Mouse (Mus musculus) hindbrain, embryonic 15.5 days (tissue): Measurements from ENCODE around the gene Pycard. TPM values are rescaled to one million over a fixed set of nuclear protein-coding genes. Genes with fewer than 3 reads are reported as not detected.
"Not testable (repeated sequence)": the region's sequence is repeated elsewhere in the genome, so short reads cannot be mapped to it uniquely, and the experiment has no call there.

Source experiments
- ATAC-seq: fragments of 200-750 bp; cut with Nextera tagmentation; 2 replicates; pipeline ENCODE4 v1.8.0; 2017; ENCODE audit warnings: low read depth, moderate number of reproducible peaks, moderate TSS enrichment; ENCODE audit not compliant: low FRiP score
- H3K27ac ChIP-seq: fragments of 300-500 bp; sonication (generic); replicated peaks from 2 replicates; pipeline ENCODE4 v1.5.1; 2015; ENCODE audit warnings: mild to moderate bottlenecking, inconsistent platforms
- H3K27me3 ChIP-seq: fragments of 300-500 bp; sonication (generic); 2 replicates; pipeline ENCODE4 v1.6.1; 2015; ENCODE audit warnings: control low read depth, inconsistent platforms
- H3K36me3 ChIP-seq: fragments of 300-500 bp; sonication (generic); 2 replicates; pipeline ENCODE4 v1.6.1; 2015; ENCODE audit warnings: control low read depth, inconsistent platforms
- H3K4me1 ChIP-seq: fragments of 300-500 bp; sonication (generic); replicated peaks from 2 replicates; pipeline ENCODE4 v1.6.1; 2015; ENCODE audit warnings: control low read depth, inconsistent platforms
- H3K4me2 ChIP-seq: fragments of 300-500 bp; sonication (generic); 2 replicates; pipeline ENCODE4 v1.6.1; 2015; ENCODE audit warnings: moderate library complexity, mild to moderate bottlenecking, inconsistent platforms
- H3K4me3 ChIP-seq: fragments of 300-500 bp; sonication (generic); 2 replicates; pipeline ENCODE4 v1.5.1; 2015; ENCODE audit warnings: mild to moderate bottlenecking, inconsistent platforms
- H3K9ac ChIP-seq: fragments of 300-500 bp; sonication (generic); 2 replicates; pipeline ENCODE4 v1.6.1; 2015; ENCODE audit warnings: inconsistent platforms
- H3K9me3 ChIP-seq: fragments of 300-500 bp; sonication (generic); 2 replicates; pipeline ENCODE4 v1.6.1; 2016; ENCODE audit warnings: control low read depth, inconsistent platforms
- WGBS: fragments of 180-500 bp; shearing (Covaris S2); methylation state at CpG from one replicate; pipeline ENCODE4 v1.1.7; 2015; 5-methylcytosine and 5-hydroxymethylcytosine counted together
- polyA plus RNA-seq: library from polyadenylated mRNA; unstranded; fragments of >200 nt; fragmentation: Nextera tagmentation; extraction: Ambion mirVana; gene quantifications from 2 replicates; pipeline ENCODE4 v1.2.1, GENCODE M21; 2015

The Pycard gene
- polyA plus RNA-seq, 1 experiment from 2014 or later = 6.7 TPM

GRCm38 (mm10) chr7:128018275-128018674 is 24.6 kb upstream of the Pycard start:
- Histone ChIP-seq H3K36me3 (no peaks in the 10 kb centered on the region), H3K4me1 (no peaks in the 10 kb centered on the region), H3K4me3 (no peak overlapping the region), H3K9me3 (no peaks in the 10 kb centered on the region), H3K27me3 (no peaks in the 10 kb centered on the region), H3K4me2 (no peak overlapping the region), H3K27ac (no peak overlapping the region), H3K9ac (no peak overlapping the region)
- ATAC-seq = no peak
- WGBS = 89% methylated on average over 3 of the region's 3 CpGs

DNA sequence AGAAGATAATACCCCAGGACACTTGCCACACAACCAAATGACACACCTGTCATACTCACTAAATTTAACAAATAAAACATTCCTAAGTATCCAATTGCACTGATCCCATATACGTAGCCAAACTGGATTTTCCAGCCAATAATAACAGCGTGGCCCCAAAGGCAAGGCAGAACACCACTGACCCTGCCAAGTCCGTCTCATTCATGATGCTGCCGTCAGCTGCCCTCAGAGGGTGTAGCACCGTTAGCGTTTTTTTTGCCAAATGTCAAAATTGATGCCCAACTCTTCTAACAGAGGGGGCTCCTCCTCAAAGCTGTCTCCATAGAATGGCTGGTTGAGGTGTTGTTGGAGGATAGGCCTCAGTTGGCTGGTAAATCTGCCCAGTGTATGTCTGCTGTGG is 23.0 kb upstream of the Pycard start:
- 91% methylated on average over 6 of the region's 6 CpGs for WGBS
- H3K27me3 ChIP-seq = no peaks in the 10 kb centered on the region
- no peak for ATAC-seq
- no peak overlapping the region for H3K4me2 ChIP-seq
- no peaks in the 10 kb centered on the region for H3K9me3 ChIP-seq
- no peaks in the 10 kb centered on the region for H3K36me3 ChIP-seq
- no peak overlapping the region for H3K27ac ChIP-seq
- no peak overlapping the region for H3K4me3 ChIP-seq
- no peaks in the 10 kb centered on the region for H3K4me1 ChIP-seq
- no peak overlapping the region for H3K9ac ChIP-seq

DNA sequence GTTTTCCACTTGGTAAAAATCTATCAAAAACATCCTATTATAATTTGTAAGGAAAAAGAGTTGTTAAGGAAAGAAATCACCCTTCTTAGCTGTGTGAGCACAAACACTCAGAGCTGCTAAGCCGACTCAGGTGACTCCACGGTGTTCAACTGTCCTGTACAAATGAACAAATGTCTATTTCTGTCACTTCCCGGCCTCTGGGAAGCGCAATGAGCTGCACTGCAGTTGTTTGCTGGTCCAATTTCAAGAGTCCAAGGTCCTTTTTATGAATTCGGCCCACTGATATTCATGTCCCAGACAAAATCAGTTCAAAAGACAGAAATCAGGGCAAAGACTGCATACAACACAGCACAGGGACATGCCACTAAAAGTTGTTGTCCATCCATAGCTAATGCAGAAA is 22.5 kb upstream of the Pycard start:
- not testable (repeated sequence) for H3K4me3 ChIP-seq, H3K4me1 ChIP-seq, H3K9ac ChIP-seq, H3K4me2 ChIP-seq, H3K36me3 ChIP-seq, H3K9me3 ChIP-seq, H3K27ac ChIP-seq, H3K27me3 ChIP-seq, ATAC-seq
- 91% methylated on average over 5 of the region's 5 CpGs for WGBS

- no peak for ATAC-seq
- Histone ChIP-seq H3K27ac (no peak overlapping the region), H3K4me1 (no peaks in the 10 kb centered on the region), H3K4me3 (no peak overlapping the region), H3K36me3 (no peaks in the 10 kb centered on the region), H3K9me3 (no peaks in the 10 kb centered on the region), H3K27me3 (no peaks in the 10 kb centered on the region), H3K9ac (no peak overlapping the region), H3K4me2 (no peak overlapping the region)
- WGBS = 92% methylated on average over 13 of the region's 13 CpGs
Measured at GRCm38 (mm10) chr7:128013116-128013515, 19.4 kb upstream of the Pycard start.

GRCm38 (mm10) chr7:128012136-128012780 is 18.6 kb upstream of the Pycard start:
- H3K4me3 ChIP-seq = no peak overlapping the region
- H3K4me2 ChIP-seq = no peak overlapping the region
- no peaks in the 10 kb centered on the region for H3K9me3 ChIP-seq
- H3K27ac ChIP-seq = no peak overlapping the region
- H3K36me3 ChIP-seq = no peaks in the 10 kb centered on the region
- H3K27me3 ChIP-seq = no peaks in the 10 kb centered on the region
- 69% methylated on average over 13 of the region's 13 CpGs for WGBS
- no peak for ATAC-seq
- H3K4me1 ChIP-seq = no peaks in the 10 kb centered on the region
- no peak overlapping the region for H3K9ac ChIP-seq

GRCm38 (mm10) chr7:128009715-128010340 is 16.2 kb upstream of the Pycard start:
- ATAC-seq = no peak
- 51% methylated on average over 38 of the region's 40 CpGs for WGBS
- Histone ChIP-seq H3K9ac (no peak overlapping the region), H3K9me3 (no peaks in the 10 kb centered on the region), H3K27me3 (no peaks in the 10 kb centered on the region), H3K4me2 (peak overlapping the region; percentile 33), H3K4me1 (no peaks in the 10 kb centered on the region; the same call in 1 of the 2 replicates), H3K36me3 (no peaks in the 10 kb centered on the region), H3K27ac (no peak overlapping the region), H3K4me3 (no peak overlapping the region)

- ATAC-seq = no peak
- Histone ChIP-seq H3K4me1 (no peaks in the 10 kb centered on the region; the same call in 1 of the 2 replicates), H3K36me3 (no peaks in the 10 kb centered on the region), H3K27ac (no peak overlapping the region), H3K4me2 (no peak overlapping the region), H3K27me3 (no peaks in the 10 kb centered on the region), H3K9ac (no peak overlapping the region), H3K9me3 (no peaks in the 10 kb centered on the region), H3K4me3 (no peak overlapping the region)
- WGBS = 86% methylated on average over 7 of the region's 7 CpGs
Measured at GRCm38 (mm10) chr7:128006193-128006592, 12.5 kb upstream of the Pycard start.

GRCm38 (mm10) chr7:128004487-128005362 is 11.1 kb upstream of the Pycard start:
- Histone ChIP-seq H3K36me3 (no peaks in the 10 kb centered on the region), H3K4me2 (peak overlapping the region; percentile 26; the same call in 1 of the 2 replicates), H3K4me3 (no peak overlapping the region), H3K9me3 (no peaks in the 10 kb centered on the region), H3K27ac (no peak overlapping the region), H3K9ac (no peak overlapping the region), H3K27me3 (no peaks in the 10 kb centered on the region), H3K4me1 (no peaks in the 10 kb centered on the region; the same call in 1 of the 2 replicates)
- 31% methylated on average over 35 of the region's 35 CpGs for WGBS
- no peak for ATAC-seq

DNA sequence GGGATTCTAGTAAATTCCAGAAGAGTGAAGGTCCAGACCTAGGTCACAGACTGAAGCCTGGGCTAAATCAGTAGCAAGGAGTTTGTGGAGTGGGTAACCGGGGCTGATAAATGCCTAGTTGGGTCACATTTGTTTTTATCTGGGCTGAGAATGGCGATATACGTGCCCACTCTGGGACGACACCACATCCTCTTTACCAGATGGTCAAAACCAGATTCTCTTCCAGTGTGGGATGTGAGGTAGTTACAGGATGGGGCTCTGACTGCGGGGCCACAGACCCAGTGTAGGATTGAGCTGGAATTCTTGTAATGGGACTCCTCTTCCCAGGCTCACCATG is 10.5 kb upstream of the Pycard start:
- H3K4me3 ChIP-seq = no peak overlapping the region
- H3K4me2 ChIP-seq = peak overlapping the region; percentile 26; the same call in 1 of the 2 replicates
- no peaks in the 10 kb centered on the region for H3K36me3 ChIP-seq
- WGBS = 78% methylated on average over 5 of the region's 5 CpGs
- no peak overlapping the region for H3K9ac ChIP-seq
- H3K4me1 ChIP-seq = no peaks in the 10 kb centered on the region; the same call in 1 of the 2 replicates
- H3K27ac ChIP-seq = no peak overlapping the region
- H3K9me3 ChIP-seq = no peaks in the 10 kb centered on the region
- no peak for ATAC-seq
- H3K27me3 ChIP-seq = no peaks in the 10 kb centered on the region

- Histone ChIP-seq H3K27me3 (no peaks in the 10 kb centered on the region), H3K9me3 (no peaks in the 10 kb centered on the region), H3K9ac (no peak within 1 kb of the TSS), H3K36me3 (no peaks in the 10 kb centered on the region), H3K4me1 (no peaks in the 10 kb centered on the region; the same call in 1 of the 2 replicates), H3K27ac (no peak within 1 kb of the TSS), H3K4me3 (no peak within 1 kb of the TSS), H3K4me2 (peak within 1 kb of the TSS; percentile 26; the same call in 1 of the 2 replicates)
- no peak for ATAC-seq
- 89% methylated on average over 2 of the region's 2 CpGs for WGBS
Measured at GRCm38 (mm10) chr7:128003688-128004087, 10.0 kb upstream of the Pycard start, which contains the start of gene Trim72. Trim72 (plus strand) TSS chr7:128003949.

GRCm38 (mm10) chr7:128003098-128003497 is 9.4 kb upstream of the Pycard start:
- no peak for ATAC-seq
- Histone ChIP-seq H3K36me3 (no peaks in the 10 kb centered on the region), H3K27ac (no peak overlapping the region), H3K4me1 (no peaks in the 10 kb centered on the region; the same call in 1 of the 2 replicates), H3K9me3 (no peaks in the 10 kb centered on the region), H3K4me3 (no peak overlapping the region), H3K9ac (no peak overlapping the region), H3K4me2 (no peak overlapping the region), H3K27me3 (no peaks in the 10 kb centered on the region)
- WGBS = 90% methylated on average over 6 of the region's 6 CpGs
